Mouse (Mus musculus) left cerebral cortex, postnatal 4 days (tissue): ENCODE results near the gene Bdnf. TPM values are rescaled to one million over a fixed set of nuclear protein-coding genes. Genes with fewer than 3 reads are reported as not detected.

ENCODE experiments used
- DNase-seq: peaks from one replicate; pipeline ENCODE4 v3.0.0-alpha.2; 2022
- intact Hi-C: fragments of 180-260 bp; cut with DNase I; formaldehyde crosslinking; loops from one replicate; pipeline ENCODE4 v1.15.1; 2025
- total RNA-seq, 2 experiments: library from RNA; stranded (reverse); gene quantifications; 2 replicates each; pipeline ENCODE4 v1.2.3; 2021

Bdnf gene
- total RNA-seq: 1 to 10 TPM; 3.7 to 5.0 TPM

DNA sequence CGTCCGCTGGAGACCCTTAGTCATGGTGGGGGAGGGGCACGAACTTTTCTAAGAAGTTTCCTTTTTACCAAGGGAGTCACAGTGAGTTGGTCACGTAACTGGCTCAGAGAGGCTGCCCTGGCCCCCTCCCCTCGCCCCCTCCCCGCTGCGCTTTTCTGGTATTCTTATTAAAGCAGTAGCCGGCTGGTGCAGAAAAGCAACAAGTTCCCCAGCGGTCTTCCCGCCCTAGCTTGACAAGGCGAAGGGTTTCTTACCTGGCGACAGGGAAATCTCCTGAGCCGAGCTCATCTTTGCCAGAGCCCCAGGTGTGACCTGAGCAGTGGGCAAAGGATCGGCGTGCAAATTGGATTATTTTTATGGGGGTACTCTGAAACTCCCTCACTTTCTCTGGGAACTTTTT is at the start of gene Bdnf:
Bdnf (plus strand) TSS at position 169 of the 400 bp plus-strand sequence.
- intact Hi-C loops: no loop called here
- peak; percentile 15 for DNase-seq

DNA sequence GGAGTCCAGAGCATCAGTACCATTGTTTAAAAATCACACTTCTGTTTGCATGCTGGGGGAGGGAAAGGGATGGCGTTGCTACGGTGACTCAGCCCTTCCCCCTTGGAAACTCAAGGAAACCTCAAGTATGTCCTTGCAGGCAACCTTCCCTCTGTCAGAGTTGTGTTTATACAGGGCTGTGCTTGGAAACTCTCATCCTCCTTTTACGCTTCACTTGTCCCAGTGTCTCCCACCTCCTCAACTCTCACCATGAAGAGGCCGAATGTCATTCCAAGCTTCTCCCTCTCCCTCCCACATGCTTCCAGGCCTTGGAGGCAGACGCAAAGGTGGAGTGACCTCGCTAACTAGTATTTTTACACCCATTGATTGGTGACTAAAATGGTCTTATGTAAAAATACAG is 47.6 kb upstream of the Bdnf start:
- no peak for DNase-seq
- intact Hi-C loops: no loop called here

DNA sequence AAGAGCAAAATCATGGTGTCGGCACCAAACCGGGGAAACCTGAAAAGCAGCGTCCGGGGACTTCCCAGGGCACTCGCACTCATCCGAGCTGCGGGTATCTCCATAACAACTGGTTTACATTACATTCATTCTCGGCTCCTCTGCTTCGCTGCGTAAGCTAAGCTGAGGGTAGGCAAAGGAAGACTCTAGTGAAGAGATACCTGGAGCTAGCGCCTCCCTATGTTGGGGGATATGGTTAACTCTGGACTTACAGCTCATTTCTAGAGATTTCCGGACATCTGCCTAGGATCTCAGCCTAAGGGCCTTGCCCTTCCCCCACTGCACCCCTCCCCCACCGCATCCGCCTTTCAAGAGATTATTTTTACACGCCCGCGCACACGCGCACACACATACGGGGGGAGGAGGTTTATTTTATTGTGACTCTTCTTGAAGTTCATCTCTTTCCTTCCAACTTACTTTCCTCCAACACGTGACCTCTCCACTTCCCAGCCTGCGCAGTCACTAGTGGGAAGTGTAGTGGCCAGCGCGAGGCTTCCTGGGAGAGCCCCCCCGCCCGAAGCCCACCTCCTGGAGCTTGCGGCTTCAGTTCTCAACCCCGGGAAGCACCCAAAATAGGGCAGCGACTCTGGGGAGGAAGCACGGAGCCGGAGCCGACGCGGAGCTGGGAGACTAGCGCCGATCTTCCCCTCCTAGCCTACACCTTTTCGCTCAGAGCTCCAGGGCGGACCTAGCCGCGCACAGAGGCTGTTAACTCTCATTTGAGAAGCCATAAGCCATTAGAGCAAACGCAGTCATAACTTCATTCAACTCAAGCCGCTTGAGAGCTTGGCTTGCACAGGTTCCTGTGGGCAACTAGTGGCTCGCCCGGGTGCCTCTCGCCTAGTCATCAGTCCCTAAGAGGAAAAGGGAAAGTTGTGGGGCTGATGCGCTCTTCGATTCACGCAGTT is 718 bp upstream of the Bdnf start:
- intact Hi-C loops: no loop called here
- DNase-seq: peak; percentile 12

DNA sequence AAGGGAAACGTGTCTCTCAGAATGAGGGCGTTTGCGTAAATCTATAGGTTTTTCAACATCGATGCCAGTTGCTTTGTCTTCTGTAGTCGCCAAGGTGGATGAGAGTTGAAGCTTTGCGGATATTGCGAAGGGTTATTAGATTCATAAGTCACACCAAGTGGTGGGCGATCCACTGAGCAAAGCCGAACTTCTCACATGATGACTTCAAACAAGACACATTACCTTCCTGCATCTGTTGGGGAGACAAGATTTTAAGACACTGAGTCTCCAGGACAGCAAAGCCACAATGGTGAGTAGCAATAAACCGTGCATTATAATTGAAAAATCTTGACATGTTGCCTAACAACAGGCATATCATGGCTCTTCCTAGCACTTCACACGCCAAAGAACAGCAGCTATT is 551 bp downstream of the Bdnf start:
- intact Hi-C loops: loop anchor here (5.0 kb wide), 1 partner anchor 393 kb away; the partner anchor contains the start of genes Kif18a and Mettl15
- no peak for DNase-seq

DNA sequence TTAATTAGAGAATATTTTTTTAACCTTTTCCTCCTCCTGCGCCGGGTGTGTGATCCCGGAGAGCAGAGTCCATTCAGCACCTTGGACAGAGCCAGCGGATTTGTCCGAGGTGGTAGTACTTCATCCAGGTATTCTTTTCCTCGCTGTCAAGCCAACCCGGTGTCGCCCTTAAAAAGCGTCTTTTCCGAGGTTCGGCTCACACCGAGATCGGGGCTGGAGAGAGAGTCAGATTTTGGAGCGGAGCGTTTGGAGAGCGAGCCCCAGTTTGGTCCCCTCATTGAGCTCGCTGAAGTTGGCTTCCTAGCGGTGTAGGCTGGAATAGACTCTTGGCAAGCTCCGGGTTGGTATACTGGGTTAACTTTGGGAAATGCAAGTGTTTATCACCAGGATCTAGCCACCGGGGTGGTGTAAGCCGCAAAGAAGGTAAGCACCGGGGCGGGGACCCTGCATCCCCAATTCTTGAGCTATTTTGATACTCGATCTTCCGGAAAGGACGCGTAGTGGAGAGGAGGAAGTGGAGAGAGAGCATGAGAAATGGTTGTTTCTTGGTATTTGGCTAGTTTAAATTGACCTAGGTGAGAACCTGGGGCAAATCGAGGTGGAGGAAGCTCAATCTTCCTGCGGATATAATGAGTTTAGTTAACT is 1.6 kb downstream of the Bdnf start:
- DNase-seq: peak; percentile 21
- intact Hi-C loops: loop anchor here (5.0 kb wide), 1 partner anchor 394 kb away; the partner anchor contains the start of genes Kif18a and Mettl15

DNA sequence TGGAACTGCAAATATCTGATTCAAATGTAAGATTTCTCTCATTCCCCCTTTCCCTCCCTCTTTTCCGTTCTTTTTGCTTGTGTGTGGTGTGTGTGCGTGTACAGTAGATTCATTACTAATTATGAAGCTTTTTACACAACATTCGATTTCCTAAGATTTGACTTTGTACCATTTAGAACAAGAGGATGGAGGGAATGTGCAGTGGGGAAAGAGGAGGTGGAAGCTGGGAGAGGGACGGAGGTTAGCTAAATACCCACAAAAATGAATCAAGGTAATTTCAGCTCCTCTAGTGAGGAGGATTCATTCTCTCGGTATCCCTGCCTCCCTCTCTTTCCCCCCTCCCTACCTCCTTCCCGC is 2.1 kb downstream of the Bdnf start:
- DNase-seq: no peak
- intact Hi-C loops: loop anchor here (5.0 kb wide), 1 partner anchor 394 kb away; the partner anchor contains the start of genes Kif18a and Mettl15

DNA sequence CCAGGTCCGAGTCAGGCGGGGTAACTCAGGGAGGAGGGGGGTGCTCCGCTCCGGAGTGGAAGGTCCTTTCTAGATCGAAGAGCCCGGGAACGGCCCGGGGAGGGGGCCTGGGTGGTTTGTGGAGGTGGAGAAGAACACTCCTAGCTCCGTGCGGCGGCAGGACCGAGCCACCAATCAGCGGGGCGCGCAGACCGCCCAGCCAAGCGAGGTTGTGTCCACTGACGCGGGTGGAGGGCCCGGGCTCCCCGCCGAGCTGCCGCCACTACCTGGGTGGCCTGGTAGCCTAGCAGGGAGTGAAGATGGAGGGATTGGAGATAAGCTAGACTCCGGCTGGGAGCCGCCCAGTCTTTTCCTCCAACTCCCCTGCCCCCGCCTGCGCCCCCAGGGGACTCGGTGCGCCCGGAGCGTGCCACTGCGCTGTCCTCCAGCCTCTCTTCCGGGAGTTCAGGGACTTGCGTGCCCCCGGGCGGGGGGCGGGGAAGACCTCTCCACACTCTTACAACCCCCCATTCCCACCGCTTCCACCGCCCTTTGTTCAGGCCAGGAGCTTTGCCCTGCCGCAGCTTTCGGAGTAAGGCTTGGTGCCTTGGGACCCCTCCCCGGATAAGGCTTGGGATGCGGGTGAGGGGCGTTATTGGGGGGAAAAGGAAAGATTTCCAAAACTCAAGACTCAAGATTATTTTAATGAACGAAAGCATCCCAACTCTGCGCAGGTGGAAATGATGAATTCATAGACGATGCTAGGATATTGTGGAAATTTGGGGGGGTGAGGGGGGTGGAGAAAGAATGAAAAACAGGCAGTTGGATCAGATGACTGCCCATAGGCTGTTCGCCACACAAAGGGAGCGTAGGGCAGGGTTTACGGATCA is 3.0 kb downstream of the Bdnf start:
- intact Hi-C loops: loop anchor here (5.0 kb wide), 1 partner anchor 395 kb away; the partner anchor contains the start of genes Kif18a and Mettl15
- peak; percentile 54 for DNase-seq

DNA sequence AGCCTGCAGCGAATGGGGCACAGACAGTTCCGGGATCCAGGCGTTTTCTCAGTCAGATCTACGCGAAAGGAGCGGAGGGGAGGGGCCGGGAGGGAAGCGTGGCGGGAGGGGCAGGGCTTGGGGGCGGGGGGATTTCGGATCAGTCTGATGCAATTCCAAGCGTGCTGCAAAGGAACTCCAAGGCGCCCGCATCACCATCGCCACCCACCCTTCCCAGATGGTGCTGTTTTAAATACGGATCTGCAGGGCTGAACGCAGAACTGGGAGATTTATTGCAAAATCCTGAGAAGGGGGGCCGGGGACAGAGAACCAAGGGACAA is 3.5 kb downstream of the Bdnf start:
- DNase-seq: peak; percentile 84
- intact Hi-C loops: loop anchor here (5.0 kb wide), 1 partner anchor 396 kb away; the partner anchor contains the start of genes Kif18a and Mettl15

DNA sequence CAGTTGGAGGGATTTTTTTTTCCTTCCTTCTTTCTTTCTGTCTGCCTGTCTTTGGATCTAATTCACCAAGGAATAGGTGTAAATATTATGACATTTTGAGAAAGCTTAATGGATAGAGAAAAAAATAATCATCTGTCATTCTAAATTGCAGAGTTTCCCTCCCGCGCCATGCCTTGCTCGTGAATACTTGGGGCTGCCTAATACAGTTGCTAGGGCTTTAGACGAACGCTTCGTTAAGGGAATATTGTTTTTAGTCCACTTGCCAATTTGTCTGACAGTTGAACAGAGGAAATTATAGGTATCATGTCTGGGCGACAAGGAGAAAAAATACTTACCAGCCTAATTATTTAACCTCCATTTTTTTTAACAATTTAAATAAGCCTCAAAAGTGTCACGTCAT is 4.0 kb downstream of the Bdnf start:
- no peak for DNase-seq
- intact Hi-C loops: loop anchor here (5.0 kb wide), 1 partner anchor 396 kb away; the partner anchor contains the start of genes Kif18a and Mettl15

DNA sequence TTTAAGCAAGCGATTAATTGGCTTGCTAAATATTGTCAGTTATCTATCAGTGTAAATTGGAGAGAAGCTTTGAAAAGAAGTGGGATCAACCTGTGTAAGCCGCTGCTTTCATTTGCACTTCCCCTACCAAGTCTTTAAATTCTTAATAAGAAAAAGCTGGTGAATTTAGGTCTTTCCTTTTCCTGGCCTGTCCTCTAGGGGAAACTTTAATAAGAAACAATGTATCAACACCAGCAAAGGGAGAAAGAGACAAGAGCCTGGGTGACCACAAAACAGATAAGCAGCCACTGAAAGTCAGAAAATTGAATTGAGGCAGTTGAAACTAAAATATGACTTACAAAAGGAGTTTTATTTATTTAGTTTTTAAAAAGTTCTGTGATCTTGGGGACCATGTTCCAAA is 4.9 kb downstream of the Bdnf start:
- intact Hi-C loops: loop anchor here (5.0 kb wide), 1 partner anchor 397 kb away; the partner anchor contains the start of genes Kif18a and Mettl15
- DNase-seq: no peak

DNA sequence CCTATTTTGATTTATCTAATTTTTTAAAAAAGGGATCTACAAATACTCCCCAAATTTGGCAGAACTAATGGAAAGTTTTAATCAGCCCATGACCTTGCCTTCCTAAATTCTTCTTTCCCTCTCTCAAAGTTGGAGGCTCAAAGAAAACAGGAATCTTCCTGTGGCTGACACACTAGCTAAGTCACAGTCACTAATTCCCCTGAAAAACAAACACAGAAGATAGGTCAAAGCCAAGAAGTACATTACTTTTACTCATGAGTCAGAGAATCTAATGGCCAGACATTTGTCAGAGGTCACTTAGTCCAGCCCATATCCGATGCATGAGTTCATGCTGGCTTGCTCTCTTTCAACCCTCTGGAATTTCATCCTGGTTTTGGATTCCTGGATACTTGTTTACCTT is 6.6 kb downstream of the Bdnf start:
- intact Hi-C loops: no loop called here
- no peak for DNase-seq

DNA sequence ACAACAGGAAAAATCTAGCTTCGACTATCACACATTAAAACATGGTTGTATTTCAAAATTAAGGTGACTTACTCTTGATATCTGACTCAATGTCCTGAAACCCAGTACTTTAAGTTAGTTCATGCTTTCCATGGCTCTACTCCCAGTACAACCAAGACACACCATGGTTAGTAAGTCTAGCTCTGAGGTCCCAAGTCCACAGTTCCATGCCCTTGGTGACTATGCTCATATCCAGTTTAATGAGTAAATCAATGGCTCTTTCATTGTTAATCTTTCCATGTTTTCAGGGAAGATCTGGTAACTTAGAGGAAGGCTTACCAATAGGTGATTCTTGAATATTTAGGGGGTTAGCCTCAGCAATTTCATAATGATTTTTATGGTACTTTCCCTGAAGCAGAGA is 14.2 kb downstream of the Bdnf start:
- intact Hi-C loops: no loop called here
- no peak for DNase-seq

DNA sequence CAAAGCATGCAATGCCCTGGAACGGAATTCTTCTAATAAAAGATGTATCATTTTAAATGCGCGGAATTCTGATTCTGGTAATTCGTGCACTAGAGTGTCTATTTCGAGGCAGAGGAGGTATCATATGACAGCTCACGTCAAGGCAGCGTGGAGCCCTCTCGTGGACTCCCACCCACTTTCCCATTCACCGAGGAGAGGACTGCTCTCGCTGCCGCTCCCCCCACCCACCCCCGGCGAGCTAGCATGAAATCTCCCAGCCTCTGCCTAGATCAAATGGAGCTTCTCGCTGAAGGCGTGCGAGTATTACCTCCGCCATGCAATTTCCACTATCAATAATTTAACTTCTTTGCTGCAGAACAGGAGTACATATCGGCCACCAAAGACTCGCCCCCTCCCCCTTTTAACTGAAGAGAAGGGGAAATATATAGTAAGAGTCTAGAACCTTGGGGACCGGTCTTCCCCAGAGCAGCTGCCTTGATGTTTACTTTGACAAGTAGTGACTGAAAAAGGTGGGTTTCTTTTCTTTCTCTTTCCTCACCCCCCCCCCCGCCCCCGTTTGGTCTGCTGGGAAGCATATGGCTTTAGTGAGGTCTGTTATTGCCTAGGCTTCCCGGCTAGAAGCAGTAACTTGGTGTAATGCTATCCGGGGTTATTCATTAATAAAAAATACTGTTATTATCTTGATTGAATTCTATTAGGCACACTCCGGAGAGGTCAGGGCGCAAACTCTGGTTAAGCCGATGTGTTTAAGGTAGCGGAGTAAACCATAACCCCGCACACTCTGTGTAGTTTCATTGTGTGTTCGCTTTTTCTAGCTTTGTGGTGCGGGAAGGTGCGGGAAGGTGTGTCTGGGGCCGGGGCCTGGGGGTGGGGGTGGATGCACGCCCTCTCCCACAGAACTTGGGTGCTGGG is 18.0 kb downstream of the Bdnf start:
- peak; percentile 31 for DNase-seq
- intact Hi-C loops: loop anchor here (5.0 to 10.0 kb wide), 2 partner anchors 818 to 1725 kb away; no protein-coding TSS in a partner anchor

DNA sequence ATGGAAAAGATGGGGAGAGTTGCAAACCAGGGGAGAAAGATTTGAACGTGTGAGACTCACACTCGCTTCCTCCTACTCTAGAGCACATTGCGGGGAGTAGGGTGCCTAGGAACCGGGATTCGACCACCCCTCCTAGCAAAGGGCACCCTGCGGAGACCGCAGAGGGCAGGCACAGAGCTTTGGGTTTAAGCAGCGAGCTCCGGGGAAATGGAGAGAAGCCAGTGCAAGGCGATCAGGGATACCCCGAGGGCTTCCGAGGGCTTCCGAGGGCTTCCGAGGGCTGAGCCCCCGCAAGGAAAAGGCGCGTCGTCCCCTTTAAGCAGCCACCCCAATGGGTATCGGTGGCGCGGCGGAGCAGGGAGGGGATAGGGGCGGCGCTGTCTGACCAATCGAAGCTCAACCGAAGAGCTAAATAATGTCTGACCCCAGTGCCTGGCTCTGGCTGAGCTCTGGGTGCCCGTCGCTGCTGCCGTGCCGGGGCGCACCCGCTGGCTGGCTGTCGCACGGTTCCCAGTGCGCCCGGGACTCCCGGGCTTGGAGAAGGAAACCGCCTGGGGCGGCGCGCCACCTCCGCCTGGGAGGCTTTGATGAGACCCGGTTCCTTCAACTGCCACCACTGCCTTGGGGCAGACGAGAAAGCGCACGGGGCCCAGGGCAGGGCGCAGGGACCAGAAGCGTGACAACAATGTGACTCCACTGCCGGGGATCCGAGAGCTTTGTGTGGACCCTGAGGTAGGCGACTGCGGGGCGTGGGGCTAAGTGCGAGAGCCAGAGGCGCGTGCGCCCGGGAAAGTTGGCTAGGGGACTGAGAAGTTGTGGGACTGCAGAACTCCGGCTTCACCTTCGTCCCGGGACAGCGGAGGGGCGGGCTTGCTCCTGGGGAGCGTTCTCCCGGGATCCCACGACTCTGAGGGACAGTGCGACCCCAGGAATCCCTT is 18.9 kb downstream of the Bdnf start:
- intact Hi-C loops: loop anchor here (5.0 to 10.0 kb wide), 2 partner anchors 819 to 1726 kb away; no protein-coding TSS in a partner anchor
- DNase-seq: peak; percentile 47

DNA sequence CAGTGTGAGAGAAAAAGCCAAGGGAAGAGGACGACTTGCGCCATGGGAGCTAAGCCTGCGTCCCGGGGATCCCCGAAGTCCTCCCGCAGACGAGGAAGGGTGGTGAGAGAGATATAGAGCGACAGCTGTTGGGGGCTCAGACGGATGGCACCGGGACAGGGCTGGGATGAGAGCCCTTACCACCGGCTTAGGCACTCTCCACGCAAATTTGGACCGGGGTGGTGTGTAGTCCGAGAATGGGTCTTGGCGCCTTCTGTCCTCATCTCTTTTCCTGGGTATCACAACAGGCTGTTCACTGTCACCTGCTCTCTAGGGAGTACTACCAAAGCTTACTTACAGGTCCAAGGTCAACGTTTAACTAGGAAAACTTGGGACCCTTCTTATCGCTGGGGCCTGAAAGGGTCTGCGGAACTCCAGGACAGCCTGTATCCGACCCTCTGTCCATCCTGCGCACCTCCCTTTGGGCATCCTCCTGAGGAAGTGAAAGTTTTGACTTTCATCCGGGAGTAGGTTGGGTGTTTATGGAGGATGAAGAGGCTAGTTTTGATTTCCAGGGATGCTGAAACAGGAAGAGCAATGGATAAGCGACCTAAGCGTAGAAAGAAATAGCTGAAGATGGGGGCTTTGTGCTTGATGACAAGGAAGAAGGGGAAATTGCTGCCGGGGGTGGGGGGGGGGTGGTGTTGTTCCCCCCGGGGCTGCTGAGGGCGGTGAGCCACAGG is 19.8 kb downstream of the Bdnf start:
- intact Hi-C loops: loop anchor here (5.0 to 10.0 kb wide), 2 partner anchors 819 to 1727 kb away; no protein-coding TSS in a partner anchor
- no peak for DNase-seq

DNA sequence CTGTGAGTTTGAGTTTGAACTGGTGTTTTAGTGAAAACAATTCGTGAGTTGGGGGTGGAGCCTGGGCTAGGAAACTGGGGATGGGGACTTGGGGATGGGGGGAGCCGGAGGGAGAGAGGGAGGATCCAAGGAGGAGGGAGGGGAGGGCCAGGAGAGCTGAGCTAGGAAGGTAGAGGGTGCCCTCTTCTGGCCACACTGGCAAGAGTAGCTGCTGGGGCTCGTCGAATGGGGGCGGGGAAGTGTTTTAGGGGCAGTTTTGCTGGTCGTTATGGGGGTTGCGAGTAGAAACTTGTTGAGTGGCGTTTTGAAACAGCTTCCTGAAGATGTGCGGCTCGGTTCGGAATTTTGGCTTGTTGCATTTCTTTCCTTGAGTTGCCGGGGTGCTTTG is 20.3 kb downstream of the Bdnf start:
- peak; percentile 88 for DNase-seq
- intact Hi-C loops: loop anchor here (5.0 to 10.0 kb wide), 3 partner anchors 197 to 1728 kb away; partner anchors contain the start of gene Lin7c

DNA sequence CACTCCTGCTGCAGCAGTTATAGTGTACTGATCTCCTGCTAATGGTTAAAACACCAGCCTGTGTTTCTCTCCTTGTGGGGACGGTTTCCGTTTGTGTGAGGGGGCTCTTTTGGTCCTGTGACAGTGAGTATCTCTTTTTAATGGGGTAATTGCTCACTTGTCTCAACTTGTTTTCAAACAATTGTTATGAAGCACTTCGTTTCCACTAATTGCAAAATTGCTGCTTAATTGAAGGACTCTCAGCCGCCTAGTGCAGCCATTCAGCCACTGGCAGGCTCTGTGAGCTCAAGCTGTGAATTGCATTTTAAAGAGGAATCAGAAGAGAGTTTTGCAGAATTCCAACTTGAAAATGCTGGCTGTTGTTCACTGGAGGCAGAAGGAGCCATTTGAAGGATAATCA is 22.7 kb downstream of the Bdnf start:
- intact Hi-C loops: loop anchor here (5.0 to 10.0 kb wide), 2 partner anchors 195 to 822 kb away; partner anchors contain the start of gene Lin7c
- DNase-seq: no peak
